Mouse (Mus musculus) left cerebral cortex, adult 18-20 months (tissue): ENCODE measurements around the gene Olfr319. TPM values are rescaled to one million over a fixed set of nuclear protein-coding genes. Genes with fewer than 3 reads are reported as not detected.
A peak's percentile ranks its signal among the peaks of the same experiment; 100 is the strongest.
"Not testable (repeated sequence)": the region's sequence is repeated elsewhere in the genome, so short reads cannot be mapped to it uniquely, and the experiment has no call there.

Experiments used
- DNase-seq, 2 experiments: peaks; one replicate each; pipeline ENCODE4 v3.0.0; 2021 to 2022; ENCODE audit warnings: low spot score in 2 of 2, mixed read lengths in 1 of 2
- long read RNA-seq, 2 experiments: library from polyadenylated mRNA; stranded (forward); transcript quantifications; one replicate each; pipeline ENCODE4 v2.0.0; 2021
- total RNA-seq, 2 experiments: library from RNA; stranded (reverse); gene quantifications; 2 replicates each; pipeline ENCODE4 v1.2.3; 2021

Olfr319 gene
- total RNA-seq: not detected
- long read RNA-seq, experiment 1: 0 reads
- long read RNA-seq, experiment 2: 0 reads

- DNase-seq: no peak
Observed at GRCm38 (mm10) chr11:58698862-58699261, at the start of gene Olfr319. Olfr319 (plus strand) TSS chr11:58699162.

GRCm38 (mm10) chr11:58655151-58655550, 43.8 kb upstream of the Olfr319 start:
- no peak for DNase-seq

GRCm38 (mm10) chr11:58658596-58658995, 40.4 kb upstream of the Olfr319 start, which contains the start of gene Olfr322:
Olfr322 (plus strand) TSS chr11:58658782.
- no peak for DNase-seq

- DNase-seq: no peak
Observed at GRCm38 (mm10) chr11:58669252-58669651, 29.7 kb upstream of the Olfr319 start.

GRCm38 (mm10) chr11:58671825-58672224, 27.1 kb upstream of the Olfr319 start:
- DNase-seq: no peak

GRCm38 (mm10) chr11:58680799-58681198, 18.2 kb upstream of the Olfr319 start, which contains the start of gene Olfr320:
Olfr320 (plus strand) TSS chr11:58681099.
- no peak for DNase-seq

- DNase-seq: no peak
Observed at GRCm38 (mm10) chr11:58709086-58709485, 10.1 kb downstream of the Olfr319 start.

GRCm38 (mm10) chr11:58717723-58718122, 18.8 kb downstream of the Olfr319 start:
- DNase-seq: not testable (repeated sequence)

GRCm38 (mm10) chr11:58719701-58720100, 20.7 kb downstream of the Olfr319 start:
- DNase-seq: no peak

GRCm38 (mm10) chr11:58723914-58724313, 25.0 kb downstream of the Olfr319 start, which contains the start of gene Olfr318:
Olfr318 (minus strand) TSS chr11:58724014.
- DNase-seq: no peak

GRCm38 (mm10) chr11:58727896-58728650, 29.1 kb downstream of the Olfr319 start:
- not testable (repeated sequence) for DNase-seq

- peak; percentile 9 to 30 for DNase-seq
Observed at GRCm38 (mm10) chr11:58733372-58733771, 34.4 kb downstream of the Olfr319 start.

GRCm38 (mm10) chr11:58738792-58739262, 39.9 kb downstream of the Olfr319 start, which contains the start of gene Olfr317:
Olfr317 (minus strand) TSS chr11:58739212.
- no peak for DNase-seq

GRCm38 (mm10) chr11:58751096-58751495, 52.1 kb downstream of the Olfr319 start:
- peak; percentile 39 to 70 for DNase-seq

- no peak for DNase-seq
Observed at GRCm38 (mm10) chr11:58752434-58752833, 53.5 kb downstream of the Olfr319 start, which contains the start of gene Olfr316. Olfr316 (plus strand) TSS chr11:58752734.

Other genes starting within 250 kb of the Olfr319 start
- not detected for gene Lypd9, start 246.2 kb upstream of the Olfr319 start, total RNA-seq
- not detected for gene Olfr30, start 236.9 kb upstream of the Olfr319 start, total RNA-seq
- not detected for gene Olfr332, start 206.6 kb upstream of the Olfr319 start, total RNA-seq
- not detected for gene Olfr331, start 196.6 kb upstream of the Olfr319 start, total RNA-seq
- not detected for gene Olfr330, start 164.3 kb upstream of the Olfr319 start, total RNA-seq
- gene Olfr329-ps, start 152.7 kb upstream of the Olfr319 start, total RNA-seq: not detected
- gene Olfr328, start 143.5 kb upstream of the Olfr319 start, total RNA-seq: not detected
- not detected for gene Olfr224, start 128.6 kb upstream of the Olfr319 start, total RNA-seq
- not detected for gene Olfr325, start 121.4 kb upstream of the Olfr319 start, total RNA-seq
- gene Olfr324, start 104.0 kb upstream of the Olfr319 start, total RNA-seq: not detected
- gene 2210407C18Rik, start 83.1 kb upstream of the Olfr319 start, total RNA-seq: not detected
- not detected for gene Olfr323, start 68.7 kb upstream of the Olfr319 start, total RNA-seq
- gene Trim58, start 58.7 kb upstream of the Olfr319 start, total RNA-seq: under 1 TPM in 1 of 2 experiments, not detected in 1; 0.21 TPM
- gene Olfr322, start 40.4 kb upstream of the Olfr319 start, total RNA-seq: not detected
- gene Olfr320, start 18.1 kb upstream of the Olfr319 start, total RNA-seq: not detected
- gene Olfr318, start 24.9 kb downstream of the Olfr319 start, total RNA-seq: not detected
- gene Olfr317, start 40.0 kb downstream of the Olfr319 start, total RNA-seq: under 1 TPM in 1 of 2 experiments, not detected in 1; 0.26 TPM
- gene Olfr316, start 53.6 kb downstream of the Olfr319 start, total RNA-seq: 1 to 10 TPM; 2.1 to 2.9 TPM
- not detected for gene Olfr315, start 74.0 kb downstream of the Olfr319 start, total RNA-seq
- gene Olfr314, start 83.8 kb downstream of the Olfr319 start, total RNA-seq: not detected
- 1 to 10 TPM; 1.8 to 2.2 TPM for gene Fam183b, start 102.8 kb downstream of the Olfr319 start, total RNA-seq
- gene Olfr313, start 115.8 kb downstream of the Olfr319 start, total RNA-seq: not detected
- gene Olfr312, start 130.1 kb downstream of the Olfr319 start, total RNA-seq: not detected
- gene Olfr311, start 140.1 kb downstream of the Olfr319 start, total RNA-seq: under 1 TPM in 1 of 2 experiments, not detected in 1; 0.21 TPM
- gene Gm12258, start 148.0 kb downstream of the Olfr319 start, total RNA-seq: 10 to 100 TPM; 17.1 to 19.2 TPM
- 10 to 100 TPM in 1 of 2 experiments, 1 to 10 TPM in 1; 9.5 to 11.6 TPM for gene 2810021J22Rik, start 168.1 kb downstream of the Olfr319 start, total RNA-seq
- 1 to 10 TPM; 8.9 to 9.7 TPM for gene Zfp39, start 205.1 kb downstream of the Olfr319 start, total RNA-seq
- gene Btnl10, start 218.7 kb downstream of the Olfr319 start, total RNA-seq: not detected
- 100 to 1,000 TPM; 485 to 490 TPM for gene Rnf187, start 239.8 kb downstream of the Olfr319 start, total RNA-seq
- 100 to 1,000 TPM in 1 of 2 experiments, 10 to 100 TPM in 1; 99.3 to 112 TPM for gene Hist3h2ba, start 249.8 kb downstream of the Olfr319 start, total RNA-seq